Mouse (Mus musculus) cerebellum, adult 2 months (tissue): ENCODE data around the gene Cnbp.

Experiments used
- CTCF ChIP-seq: fragments of 200-500 bp; IDR thresholded peaks from 2 replicates; pipeline ENCODE4 v1.5.1; 2011; ENCODE audit warnings: low read depth, mild to moderate bottlenecking, control low read depth, low read length, moderate library complexity, borderline replicate concordance; ENCODE audit not compliant: insufficient read depth
- POLR2A ChIP-seq: fragments of 200-500 bp; IDR thresholded peaks from 2 replicates; pipeline ENCODE4 v1.6.1; 2011; ENCODE audit warnings: low read length, control low read depth, borderline replicate concordance; ENCODE audit not compliant: insufficient read depth

GRCm38 (mm10) chr6:87808521-87808920 lies 42.4 kb downstream of the Cnbp start:
- TF ChIP-seq CTCF (no peak), POLR2A (no peak)
